Mouse (Mus musculus) regulatory T cell (primary cell): ENCODE measurements around the gene Olfr97.
"Not testable (repeated sequence)": the region's sequence is repeated elsewhere in the genome, so short reads cannot be mapped to it uniquely, and the experiment has no call there.

ENCODE experiments used
- in situ Hi-C: fragments of 300-600 bp; cut with MboI, MseI; formaldehyde crosslinking; loops from one replicate; pipeline ENCODE4 v1.15.1; 2025; ENCODE audit warnings: high pct_unique_total_duplicates

Olfr97 gene

GRCm38 (mm10) chr17:37237230-37237629 is at the start of gene Olfr97:
Gene Olfr97 (minus strand): TSS chr17:37237330.
- in situ Hi-C loops, result not testable (repeated sequence)

GRCm38 (mm10) chr17:37283360-37283759 is 46.2 kb upstream of the Olfr97 start, which contains the start of gene Olfr99:
Gene Olfr99 (minus strand): TSS chr17:37283460.
- in situ Hi-C loops, result no loop called here

- in situ Hi-C loops, result no loop called here
Measured at GRCm38 (mm10) chr17:37280331-37280730, 43.2 kb upstream of the Olfr97 start.

- in situ Hi-C loops, result no loop called here
Measured at GRCm38 (mm10) chr17:37276573-37276972, 39.4 kb upstream of the Olfr97 start.

GRCm38 (mm10) chr17:37275626-37276248 is 38.6 kb upstream of the Olfr97 start:
- in situ Hi-C loops, result no loop called here

- in situ Hi-C loops, result loop anchor here (5.0 kb wide), 1 partner anchor 318 kb away; the partner anchor contains the start of gene Ppp1r11
Measured at GRCm38 (mm10) chr17:37270702-37271092, 33.6 kb upstream of the Olfr97 start.

- in situ Hi-C loops, result loop anchor here (5.0 kb wide), 1 partner anchor 318 kb away; the partner anchor contains the start of gene Ppp1r11
Measured at GRCm38 (mm10) chr17:37270058-37270701, 33.0 kb upstream of the Olfr97 start, which contains the start of gene H2-M3. Gene H2-M3 (plus strand): TSS chr17:37270220.

GRCm38 (mm10) chr17:37263626-37264025 is 26.5 kb upstream of the Olfr97 start, which contains the start of gene Olfr98:
Gene Olfr98 (minus strand): TSS chr17:37263749.
- in situ Hi-C loops, result no loop called here

GRCm38 (mm10) chr17:37250544-37250943 is 13.4 kb upstream of the Olfr97 start:
- in situ Hi-C loops, result no loop called here

- in situ Hi-C loops, result no loop called here
Measured at GRCm38 (mm10) chr17:37249460-37249859, 12.3 kb upstream of the Olfr97 start.

- in situ Hi-C loops, result no loop called here
Measured at GRCm38 (mm10) chr17:37246715-37247114, 9.6 kb upstream of the Olfr97 start.

- in situ Hi-C loops, result no loop called here
Measured at GRCm38 (mm10) chr17:37242198-37242597, 5.1 kb upstream of the Olfr97 start.

GRCm38 (mm10) chr17:37221879-37222278 is 15.3 kb downstream of the Olfr97 start:
- in situ Hi-C loops, result no loop called here

GRCm38 (mm10) chr17:37219846-37220245 is 17.3 kb downstream of the Olfr97 start, which contains the start of gene Olfr96:
Gene Olfr96 (plus strand): TSS chr17:37220146.
- in situ Hi-C loops, result no loop called here

GRCm38 (mm10) chr17:37218486-37218885 is 18.6 kb downstream of the Olfr97 start:
- in situ Hi-C loops, result no loop called here

GRCm38 (mm10) chr17:37213018-37213417 is 24.1 kb downstream of the Olfr97 start, which contains the start of gene Olfr95:
Gene Olfr95 (minus strand): TSS chr17:37213118.
- in situ Hi-C loops, result no loop called here

GRCm38 (mm10) chr17:37210884-37211768 is 26.0 kb downstream of the Olfr97 start:
- in situ Hi-C loops, result no loop called here

- in situ Hi-C loops, result loop anchor here (5.0 kb wide), 2 partner anchors 117 to 297 kb away; partner anchors contain the start of gene Olfr90
Measured at GRCm38 (mm10) chr17:37203917-37204236, 33.3 kb downstream of the Olfr97 start.

GRCm38 (mm10) chr17:37203206-37203916 is 33.8 kb downstream of the Olfr97 start:
- in situ Hi-C loops, result loop anchor here (5.0 kb wide), 2 partner anchors 116 to 296 kb away; partner anchors contain the start of gene Olfr90

- in situ Hi-C loops, result loop anchor here (5.0 kb wide), 2 partner anchors 114 to 294 kb away; partner anchors contain the start of gene Olfr90
Measured at GRCm38 (mm10) chr17:37200894-37201293, 36.2 kb downstream of the Olfr97 start, which contains the start of gene Olfr94. Gene Olfr94 (minus strand): TSS chr17:37200994.
